Mouse (Mus musculus) testis, adult 2 months (tissue): ENCODE results near the gene Sh3gl1.

Source experiments
- CTCF ChIP-seq: fragments of 200-500 bp; IDR thresholded peaks from 2 replicates; pipeline ENCODE4 v1.5.1; 2012; ENCODE audit warnings: low read depth, mild to moderate bottlenecking, inconsistent platforms, low read length, moderate library complexity; ENCODE audit not compliant: control insufficient read depth, insufficient read depth, insufficient replicate concordance
- POLR2A ChIP-seq: fragments of 200-500 bp; IDR thresholded peaks from 2 replicates; pipeline ENCODE4 v1.6.1; 2012; ENCODE audit warnings: low read depth, mild to moderate bottlenecking, inconsistent platforms, low read length, moderate library complexity; ENCODE audit not compliant: control insufficient read depth

- TF ChIP-seq CTCF (no peak), POLR2A (no peak)
Measured at GRCm38 (mm10) chr17:56003000-56003399, 33.4 kb downstream of the Sh3gl1 start.
